Mouse (Mus musculus): Measurements from ENCODE around the gene Vinac1.

DNA sequence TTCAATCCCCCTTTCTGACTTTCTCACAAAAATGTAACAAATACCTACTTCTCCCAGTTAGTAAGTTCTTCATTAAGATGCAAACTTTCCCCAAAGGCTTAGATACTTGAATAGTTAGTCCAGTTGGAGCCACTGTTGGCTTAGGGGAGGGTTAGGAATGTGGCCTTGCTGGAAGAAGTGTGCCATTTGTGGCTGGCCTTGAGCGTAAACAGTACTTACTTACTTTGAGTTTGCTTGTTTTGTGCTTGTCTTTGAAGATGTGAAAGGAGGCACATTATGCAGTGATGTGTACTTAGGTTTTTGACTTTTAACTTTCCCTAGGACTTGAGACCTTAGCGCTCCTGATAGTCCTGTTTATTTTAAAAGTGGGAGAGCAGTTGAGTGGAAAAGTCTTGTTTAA, 27.9 kb downstream of the Vinac1 start:
- TF ChIP-seq CTCF (IDR thresholded peaks at IDR 0.05; ENCODE audit: extremely low read depth, insufficient read length, insufficient replicate concordance, low read depth, low read length): no peak
- TF ChIP-seq POLR2A (IDR thresholded peaks at IDR 0.05; ENCODE audit: low read depth, low read length): no peak

All from small intestine, adult 2 months (tissue).